Mouse (Mus musculus) liver, postnatal 0 days (tissue): ENCODE results near the gene Cenpc1. TPM values are rescaled to one million over a fixed set of nuclear protein-coding genes. Genes with fewer than 3 reads are reported as not detected.
A peak's percentile ranks its signal among the peaks of the same experiment; 100 is the strongest.

Source experiments
- ATAC-seq: fragments of 200-750 bp; cut with Nextera tagmentation; 2 replicates; pipeline ENCODE4 v1.8.0; 2017; ENCODE audit warnings: mild to moderate bottlenecking, moderate library complexity
- DNase-seq: peaks from one replicate; pipeline ENCODE4 v3.0.0-alpha.2; 2016
- H3K27ac ChIP-seq: fragments of 300-500 bp; sonication (generic); 2 replicates; pipeline ENCODE4 v1.5.1; 2014; ENCODE audit warnings: antibody characterized with exemption, moderate library complexity, mild to moderate bottlenecking, low read depth
- H3K27me3 ChIP-seq: fragments of 300-500 bp; sonication (generic); 2 replicates; pipeline ENCODE4 v1.6.1; 2014; ENCODE audit warnings: low read length, control low read depth, mixed read lengths; ENCODE audit not compliant: insufficient read depth
- H3K36me3 ChIP-seq: fragments of 300-500 bp; sonication (generic); replicated peaks from 2 replicates; pipeline ENCODE4 v1.6.1; 2014; ENCODE audit warnings: mild to moderate bottlenecking, control low read depth, low read length, moderate library complexity, mixed read lengths; ENCODE audit not compliant: insufficient read depth
- H3K4me1 ChIP-seq: fragments of 300-500 bp; sonication (generic); 2 replicates; pipeline ENCODE4 v1.6.1; 2014; ENCODE audit warnings: antibody characterized with exemption, mild to moderate bottlenecking, control low read depth; ENCODE audit not compliant: insufficient read depth
- H3K4me2 ChIP-seq: fragments of 300-500 bp; sonication (generic); 2 replicates; pipeline ENCODE4 v1.6.1; 2014; ENCODE audit warnings: low read depth, mild to moderate bottlenecking, low read length, moderate library complexity, mixed read lengths
- H3K4me3 ChIP-seq: fragments of 300-500 bp; sonication (generic); 2 replicates; pipeline ENCODE4 v1.5.1; 2014; ENCODE audit warnings: low read depth, low read length
- H3K9ac ChIP-seq: fragments of 300-500 bp; sonication (generic); replicated peaks from 2 replicates; pipeline ENCODE4 v1.6.1; 2014; ENCODE audit warnings: mild to moderate bottlenecking, moderate library complexity
- H3K9me3 ChIP-seq: fragments of 300-500 bp; sonication (generic); 2 replicates; pipeline ENCODE4 v1.6.1; 2016; ENCODE audit warnings: mild to moderate bottlenecking, control low read depth, low read length, mixed read lengths
- CTCF ChIP-seq: sonication (generic); IDR thresholded peaks from 2 replicates; pipeline ENCODE4 v1.5.1; 2016; ENCODE audit warnings: antibody characterized with exemption, low read depth
- EP300 ChIP-seq: IDR thresholded peaks from 2 replicates; pipeline ENCODE4 v1.6.1; 2016; ENCODE audit warnings: antibody characterized with exemption, low read depth, mild to moderate bottlenecking
- WGBS: fragments of 180-500 bp; shearing (Covaris S2); extraction: QIAGEN DNeasy Blood & Tissue Kit; methylation state at CpG from one replicate; pipeline ENCODE4 v1.1.7; 2014; ENCODE audit not compliant: insufficient replicate concordance; 5-methylcytosine and 5-hydroxymethylcytosine counted together
- polyA plus RNA-seq: library from polyadenylated mRNA; unstranded; fragments of >200 nt; fragmentation: Nextera tagmentation; extraction: Ambion mirVana; gene quantifications from 2 replicates; pipeline ENCODE4 v1.2.1, GENCODE M21; 2015

Cenpc1 gene
- polyA plus RNA-seq, result 7.1 and 8.8 TPM in 2 replicates

GRCm38 (mm10) chr5:86065101-86065875, at the start of gene Cenpc1:
Cenpc1 (minus strand) TSS chr5:86065583.
- peak; percentile 92 for ATAC-seq

GRCm38 (mm10) chr5:86113997-86114396, 48.6 kb upstream of the Cenpc1 start:
- 72% methylated on average over 1 of the region's 1 CpGs for WGBS
- Histone ChIP-seq H3K9ac (no peak overlapping the region), H3K4me3 (no peak overlapping the region), H3K36me3 (0 out of 2 replicates have a peak, but pooled peaks cover 5% of the 10 kb centered on the region), H3K27me3 (no peaks in the 10 kb centered on the region), H3K27ac (no peak overlapping the region), H3K4me2 (no peak overlapping the region), H3K4me1 (no peaks in the 10 kb centered on the region), H3K9me3 (no peaks in the 10 kb centered on the region)
- no peak for TF ChIP-seq CTCF
- no peak for TF ChIP-seq EP300
- ATAC-seq, result no peak
- DNase-seq, result no peak

More at GRCm38 (mm10) chr5:86065101-86065875, at the start of gene Cenpc1:
- H3K27ac ChIP-seq, result peak within 1 kb of the TSS; percentile 94
- H3K9me3 ChIP-seq, result no peaks in the 10 kb centered on the region
- WGBS, result under 1% methylated on average over 60 of the region's 60 CpGs
- peak; percentile 99 for DNase-seq
- no peaks in the 10 kb centered on the region for H3K36me3 ChIP-seq
- no peaks in the 10 kb centered on the region for H3K27me3 ChIP-seq
- TF ChIP-seq EP300 (0 out of 2 replicates have a peak, but pooled peaks have one; percentile 15), CTCF (no peak)
- peak within 1 kb of the TSS; percentile 77 for H3K9ac ChIP-seq
- H3K4me3 ChIP-seq, result peak within 1 kb of the TSS; percentile 74
- peak within 1 kb of the TSS; percentile 85 for H3K4me2 ChIP-seq
- H3K4me1 ChIP-seq, result peaks cover 32% of the 10 kb centered on the region

- TF ChIP-seq EP300, result no peak
- no peak for TF ChIP-seq CTCF
- DNase-seq (no peak), ATAC-seq (no peak)
- H3K4me3 ChIP-seq, result no peak overlapping the region
- no peak overlapping the region for H3K4me2 ChIP-seq
- peaks cover 7% of the 10 kb centered on the region; the same call in 1 of the 2 replicates for H3K36me3 ChIP-seq
- no peak overlapping the region for H3K27ac ChIP-seq
- H3K27me3 ChIP-seq, result no peaks in the 10 kb centered on the region
- 73% methylated on average over 2 of the region's 2 CpGs for WGBS
- no peak overlapping the region for H3K9ac ChIP-seq
- no peaks in the 10 kb centered on the region for H3K4me1 ChIP-seq
- no peaks in the 10 kb centered on the region for H3K9me3 ChIP-seq
These were observed 47.7 kb upstream of the Cenpc1 start for GRCm38 (mm10) chr5:86113037-86113436.

- no peak overlapping the region for H3K4me2 ChIP-seq
- H3K9me3 ChIP-seq, result no peaks in the 10 kb centered on the region
- H3K4me1 ChIP-seq, result no peaks in the 10 kb centered on the region
- H3K27me3 ChIP-seq, result no peaks in the 10 kb centered on the region
- H3K27ac ChIP-seq, result no peak overlapping the region
- 58% methylated on average over 1 of the region's 1 CpGs for WGBS
- ATAC-seq, result peak; percentile 58
- peaks cover 7% of the 10 kb centered on the region; the same call in 1 of the 2 replicates for H3K36me3 ChIP-seq
- H3K4me3 ChIP-seq, result no peak overlapping the region
- H3K9ac ChIP-seq, result no peak overlapping the region
- TF ChIP-seq CTCF (no peak), EP300 (no peak)
- no peak for DNase-seq
These were observed 45.7 kb upstream of the Cenpc1 start for GRCm38 (mm10) chr5:86111074-86111473.

- Histone ChIP-seq H3K4me1 (no peaks in the 10 kb centered on the region), H3K27ac (no peak overlapping the region), H3K27me3 (no peaks in the 10 kb centered on the region), H3K4me3 (no peak overlapping the region), H3K4me2 (no peak overlapping the region), H3K9ac (no peak overlapping the region), H3K9me3 (no peaks in the 10 kb centered on the region), H3K36me3 (peaks cover 7% of the 10 kb centered on the region; the same call in 1 of the 2 replicates)
- TF ChIP-seq EP300 (no peak), CTCF (no peak)
- DNase-seq (no peak), ATAC-seq (no peak)
- WGBS, result 71% methylated on average over 2 of the region's 2 CpGs
These were observed 41.2 kb upstream of the Cenpc1 start for GRCm38 (mm10) chr5:86106610-86107009.

GRCm38 (mm10) chr5:86102176-86102575, 36.8 kb upstream of the Cenpc1 start:
- Histone ChIP-seq H3K9me3 (no peaks in the 10 kb centered on the region), H3K4me2 (no peak overlapping the region), H3K27me3 (no peaks in the 10 kb centered on the region), H3K36me3 (no peaks in the 10 kb centered on the region), H3K4me1 (no peaks in the 10 kb centered on the region), H3K27ac (no peak overlapping the region), H3K4me3 (no peak overlapping the region), H3K9ac (no peak overlapping the region)
- WGBS, result 100% methylated on average over 2 of the region's 2 CpGs
- no peak for ATAC-seq
- no peak for DNase-seq
- TF ChIP-seq CTCF (no peak), EP300 (no peak)
